Mouse (Mus musculus): ENCODE data around the gene Fam160a1.

- TF ChIP-seq POLR2A (IDR thresholded peaks at IDR 0.05; ENCODE audit: control insufficient read depth, low read depth, low read length) (no peak), CTCF (IDR thresholded peaks at IDR 0.05; ENCODE audit: control insufficient read depth, insufficient read depth, insufficient replicate concordance, low read depth, low read length) (no peak)
Measured at GRCm38 (mm10) chr3:85827283-85827682, 10.2 kb upstream of the Fam160a1 start.
